Mouse (Mus musculus): ENCODE results near the gene Cldn14. TPM values are rescaled to one million over a fixed set of nuclear protein-coding genes. Genes with fewer than 3 reads are reported as not detected.
"Not testable (repeated sequence)": the region's sequence is repeated elsewhere in the genome, so short reads cannot be mapped to it uniquely, and the experiment has no call there.

The Cldn14 gene
- polyA plus RNA-seq, 1 experiment from 2014 or later, result 2.2 TPM

DNA sequence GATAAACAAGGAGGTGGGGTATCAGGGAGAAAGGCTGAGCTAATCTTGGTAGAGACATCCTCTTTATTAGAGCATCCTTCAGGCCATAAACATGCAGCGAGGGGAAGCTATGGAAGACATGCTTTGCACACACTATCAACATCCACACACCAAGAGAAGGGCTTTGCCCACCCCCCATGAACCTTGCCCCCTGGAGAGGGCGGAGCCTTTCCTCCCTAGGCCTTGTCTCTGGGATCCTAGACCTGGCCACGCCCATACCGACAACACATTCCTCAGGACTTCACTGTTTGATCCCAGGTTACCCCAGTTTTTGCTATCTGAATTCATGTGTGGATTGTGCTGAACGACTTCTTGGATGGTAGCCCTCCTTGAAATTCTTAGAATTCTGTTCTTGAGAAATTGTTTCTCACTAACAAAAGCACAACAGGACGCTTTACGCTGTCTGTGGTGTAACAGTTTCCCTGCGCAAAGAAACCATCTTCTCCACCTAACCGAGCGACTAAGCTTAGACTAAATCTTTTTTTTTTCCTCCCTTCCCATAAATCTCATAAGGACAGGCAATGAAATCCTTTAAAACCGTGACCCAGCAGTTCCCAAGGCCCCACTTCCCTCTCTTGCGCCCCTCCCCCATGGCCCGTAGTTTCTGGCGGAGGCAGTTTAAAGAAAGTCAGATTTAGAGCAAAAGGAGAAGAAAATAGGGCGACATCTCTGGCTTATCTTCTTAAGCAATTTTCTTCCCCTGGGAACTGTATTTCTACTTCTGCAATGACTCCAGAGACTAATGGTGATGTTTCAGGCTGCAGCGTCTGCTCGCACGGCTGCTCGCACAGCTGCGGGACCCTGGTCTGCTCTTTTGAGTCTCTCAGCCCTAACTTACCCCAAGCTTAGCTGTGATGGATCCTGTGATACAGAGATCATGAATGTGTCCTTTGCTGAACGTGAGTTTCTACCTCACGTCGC is 1.7 kb downstream of the Cldn14 start:
- Histone ChIP-seq H3K4me2 (no peak overlapping the region), H3K36me3 (replicated peaks) (no peaks in the 10 kb centered on the region), H3K4me3 (replicated peaks) (no peak overlapping the region), H3K9ac (no peak overlapping the region), H3K4me1 (replicated peaks) (no peaks in the 10 kb centered on the region), H3K27ac (replicated peaks) (no peak overlapping the region), H3K27me3 (peaks cover 16% of the 10 kb centered on the region; the same call in 1 of the 2 replicates), H3K9me3 (replicated peaks) (no peaks in the 10 kb centered on the region)
- 52% methylated on average over 23 of the region's 23 CpGs for WGBS (ENCODE audit: insufficient replicate concordance)
- ATAC-seq (ENCODE audit: insufficient read depth), result no peak

DNA sequence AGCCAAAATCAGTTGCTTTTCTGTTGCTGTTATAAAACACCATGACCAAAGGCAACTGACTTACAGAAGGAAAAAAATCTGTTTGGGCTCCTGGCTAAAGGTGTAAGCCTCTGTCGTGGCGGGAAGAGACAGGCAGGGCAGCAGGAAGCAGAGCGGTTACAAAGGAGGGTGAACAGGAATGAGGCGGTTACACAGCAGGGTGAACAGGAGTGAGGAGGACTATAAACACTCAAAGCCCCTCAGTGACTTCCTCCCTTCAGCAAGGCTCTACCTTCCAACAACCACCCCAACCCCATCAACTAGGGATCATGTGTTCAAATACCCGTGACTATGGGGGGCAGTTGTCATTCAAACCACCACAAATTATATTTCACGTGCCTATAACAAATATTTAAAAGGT is 5.2 kb downstream of the Cldn14 start:
- Histone ChIP-seq H3K4me3 (replicated peaks) (no peak overlapping the region), H3K4me2 (no peak overlapping the region), H3K36me3 (replicated peaks) (no peaks in the 10 kb centered on the region), H3K27ac (replicated peaks) (no peak overlapping the region), H3K9me3 (replicated peaks) (no peaks in the 10 kb centered on the region), H3K9ac (no peak overlapping the region), H3K4me1 (replicated peaks) (no peaks in the 10 kb centered on the region), H3K27me3 (0 out of 2 replicates have a peak, but pooled peaks cover 4% of the 10 kb centered on the region)
- no peak for ATAC-seq (ENCODE audit: insufficient read depth)
- WGBS (ENCODE audit: insufficient replicate concordance), result 66% methylated on average over 6 of the region's 6 CpGs

DNA sequence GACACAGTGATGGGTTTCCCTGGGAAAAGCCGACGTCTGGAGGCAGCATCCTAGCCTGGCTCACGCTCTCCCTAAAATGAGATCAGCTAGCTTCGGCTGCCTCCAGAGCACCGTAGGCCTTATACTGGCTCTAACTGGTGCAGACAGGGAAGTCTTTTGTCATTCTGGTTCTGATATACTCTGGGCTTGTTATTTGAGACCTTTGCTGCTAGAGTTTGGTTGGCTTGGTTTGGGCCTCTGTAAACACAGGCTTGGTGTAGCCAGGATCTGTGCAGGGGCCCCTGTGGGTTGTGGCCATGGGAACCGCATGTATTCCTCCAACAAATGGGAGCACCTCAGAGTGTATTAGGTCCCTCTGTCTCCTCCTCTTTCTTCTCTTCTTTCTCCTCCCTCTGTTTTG is 7.3 kb downstream of the Cldn14 start:
- Histone ChIP-seq H3K27me3 (no peaks in the 10 kb centered on the region), H3K4me1 (replicated peaks) (no peaks in the 10 kb centered on the region), H3K27ac (replicated peaks) (no peak overlapping the region), H3K9ac (no peak overlapping the region), H3K36me3 (replicated peaks) (no peaks in the 10 kb centered on the region), H3K9me3 (replicated peaks) (no peaks in the 10 kb centered on the region), H3K4me3 (replicated peaks) (no peak overlapping the region), H3K4me2 (no peak overlapping the region)
- no peak for ATAC-seq (ENCODE audit: insufficient read depth)
- 71% methylated on average over 6 of the region's 6 CpGs for WGBS (ENCODE audit: insufficient replicate concordance)

DNA sequence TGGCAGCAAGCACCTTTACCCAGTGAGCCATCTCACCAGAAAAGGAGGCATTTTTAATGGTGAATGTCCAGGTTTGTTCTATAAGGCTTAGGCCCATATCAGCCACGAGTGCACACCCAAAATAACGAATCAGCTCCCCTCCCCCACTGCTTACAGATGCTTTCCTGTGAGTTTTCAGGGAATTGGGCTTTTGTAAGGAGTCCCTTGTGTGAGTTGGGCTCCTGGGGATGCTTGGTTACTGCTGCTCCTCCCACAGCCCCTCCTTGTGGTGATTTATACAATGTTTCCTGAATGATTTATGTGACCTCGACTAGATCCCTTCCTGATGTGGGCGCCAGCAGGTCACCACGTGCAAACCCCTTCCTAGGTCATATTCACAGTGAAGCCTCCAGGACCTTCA is 9.7 kb downstream of the Cldn14 start:
- no peak overlapping the region for H3K4me2 ChIP-seq
- ATAC-seq (ENCODE audit: insufficient read depth), result no peak
- H3K36me3 ChIP-seq (replicated peaks), result no peaks in the 10 kb centered on the region
- no peaks in the 10 kb centered on the region for H3K4me1 ChIP-seq (replicated peaks)
- H3K9me3 ChIP-seq (replicated peaks), result no peaks in the 10 kb centered on the region
- H3K4me3 ChIP-seq (replicated peaks), result no peak overlapping the region
- H3K27ac ChIP-seq (replicated peaks), result no peak overlapping the region
- WGBS (ENCODE audit: insufficient replicate concordance), result 31% methylated on average over 5 of the region's 5 CpGs
- H3K9ac ChIP-seq, result no peak overlapping the region
- H3K27me3 ChIP-seq, result no peaks in the 10 kb centered on the region

DNA sequence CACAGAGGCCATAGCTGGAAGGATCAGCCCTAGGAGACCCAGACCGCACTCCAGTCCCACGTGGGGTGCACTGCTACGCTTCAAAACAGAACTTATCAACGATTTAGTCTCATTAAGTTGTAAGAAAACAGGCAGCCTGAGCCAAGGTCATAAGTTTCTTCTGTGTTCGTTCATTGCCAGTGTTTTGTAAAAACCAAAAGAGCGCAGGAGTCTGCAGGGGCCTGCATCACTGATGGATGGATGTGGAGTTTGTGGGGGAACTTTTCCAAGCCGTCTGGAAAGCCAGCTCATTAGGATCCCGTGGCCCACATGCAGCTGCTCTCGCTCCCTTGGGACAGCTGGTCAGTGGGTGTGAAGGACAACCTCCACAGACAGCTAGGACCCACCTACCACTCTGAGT is 25.1 kb downstream of the Cldn14 start:
- no peaks in the 10 kb centered on the region for H3K9me3 ChIP-seq (replicated peaks)
- ATAC-seq (ENCODE audit: insufficient read depth), result no peak
- no peaks in the 10 kb centered on the region for H3K4me1 ChIP-seq (replicated peaks)
- 66% methylated on average over 9 of the region's 9 CpGs for WGBS (ENCODE audit: insufficient replicate concordance)
- no peaks in the 10 kb centered on the region for H3K36me3 ChIP-seq (replicated peaks)
- H3K27me3 ChIP-seq, result no peaks in the 10 kb centered on the region
- no peak overlapping the region for H3K9ac ChIP-seq
- no peak overlapping the region for H3K4me2 ChIP-seq
- H3K27ac ChIP-seq (replicated peaks), result no peak overlapping the region
- no peak overlapping the region for H3K4me3 ChIP-seq (replicated peaks)

DNA sequence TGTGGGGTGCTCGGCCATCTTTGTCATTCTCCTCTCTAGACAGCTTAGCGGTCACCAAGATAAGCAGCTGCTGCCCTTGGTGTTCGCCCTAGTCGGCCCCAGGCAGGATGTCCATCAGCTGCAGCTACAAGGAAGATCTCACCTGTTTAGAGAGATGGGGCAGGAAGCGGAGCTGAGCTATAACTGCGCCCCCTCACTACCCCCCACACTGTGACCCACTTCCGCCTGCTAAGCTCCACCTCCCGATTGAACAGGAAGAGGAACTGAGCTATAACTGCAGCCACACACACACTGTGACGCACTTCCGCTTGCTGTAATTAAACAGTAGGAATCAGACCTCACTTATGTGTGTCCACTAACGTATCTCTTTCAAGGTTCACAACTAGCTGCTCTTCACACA is 26.3 kb downstream of the Cldn14 start:
- Histone ChIP-seq H3K27ac (replicated peaks) (no peak overlapping the region), H3K4me3 (replicated peaks) (no peak overlapping the region), H3K4me1 (replicated peaks) (no peaks in the 10 kb centered on the region), H3K36me3 (replicated peaks) (no peaks in the 10 kb centered on the region), H3K9me3 (replicated peaks) (no peaks in the 10 kb centered on the region), H3K4me2 (no peak overlapping the region), H3K9ac (no peak overlapping the region), H3K27me3 (no peaks in the 10 kb centered on the region)
- 52% methylated on average over 11 of the region's 11 CpGs for WGBS (ENCODE audit: insufficient replicate concordance)
- ATAC-seq (ENCODE audit: insufficient read depth), result no peak

DNA sequence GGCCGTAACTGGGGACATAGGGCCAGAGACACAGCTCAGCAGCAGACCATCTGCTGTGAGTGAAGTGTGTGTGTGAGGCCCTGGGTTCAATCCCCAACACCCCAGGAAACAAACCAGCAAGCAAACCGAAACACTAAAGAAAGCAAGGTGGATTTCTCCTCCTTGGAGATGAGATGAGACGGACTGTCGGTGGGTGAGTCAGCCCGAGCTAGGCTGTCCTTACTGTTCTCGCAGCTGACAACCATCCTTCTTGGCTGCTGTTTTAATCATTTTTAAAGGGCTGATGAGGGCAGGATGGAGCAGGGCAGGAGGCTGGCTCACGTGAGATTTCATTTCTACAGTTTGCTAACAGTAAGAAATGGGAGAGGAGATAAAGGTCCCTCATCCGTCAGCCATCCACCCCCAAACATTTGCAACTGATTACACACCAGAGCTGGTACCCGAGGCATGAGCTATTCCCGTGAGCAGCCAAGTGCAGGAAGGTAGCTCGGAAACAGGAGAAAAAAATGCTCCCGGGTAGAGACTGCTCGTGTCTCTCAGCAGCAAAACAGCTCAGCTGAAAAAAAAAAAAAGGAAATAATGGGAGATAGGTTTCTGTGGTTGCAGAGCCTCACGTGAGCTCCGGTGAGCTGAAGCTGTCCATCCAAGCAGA is 27.3 kb downstream of the Cldn14 start:
- H3K4me1 ChIP-seq (replicated peaks), result no peaks in the 10 kb centered on the region
- no peak overlapping the region for H3K4me2 ChIP-seq
- H3K4me3 ChIP-seq (replicated peaks), result no peak overlapping the region
- 33% methylated on average over 15 of the region's 15 CpGs for WGBS (ENCODE audit: insufficient replicate concordance)
- no peak overlapping the region for H3K9ac ChIP-seq
- H3K9me3 ChIP-seq (replicated peaks), result no peaks in the 10 kb centered on the region
- no peaks in the 10 kb centered on the region for H3K27me3 ChIP-seq
- no peak overlapping the region for H3K27ac ChIP-seq (replicated peaks)
- ATAC-seq (ENCODE audit: insufficient read depth), result no peak
- H3K36me3 ChIP-seq (replicated peaks), result no peaks in the 10 kb centered on the region

DNA sequence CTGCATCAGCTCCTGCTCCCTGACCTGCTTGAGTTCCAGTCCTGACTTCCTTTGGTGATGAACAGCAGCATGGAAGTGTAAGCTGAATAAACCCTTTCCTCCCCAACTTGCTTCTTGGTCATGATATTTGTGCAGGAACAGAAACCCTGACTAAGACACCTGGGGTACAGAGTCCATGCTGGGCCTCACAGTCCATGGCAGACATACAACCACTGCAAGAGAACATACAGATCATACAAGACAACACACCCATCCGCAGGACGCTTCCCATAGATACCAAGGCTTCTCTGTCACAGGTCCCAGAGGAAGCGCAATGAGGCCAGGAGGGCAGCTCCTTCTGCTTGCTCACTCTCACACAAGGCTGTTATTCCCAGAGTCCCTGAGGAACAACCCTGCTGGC is 28.3 kb downstream of the Cldn14 start:
- H3K36me3 ChIP-seq (replicated peaks); H3K27me3 ChIP-seq; H3K9me3 ChIP-seq (replicated peaks); H3K4me2 ChIP-seq; H3K9ac ChIP-seq; H3K27ac ChIP-seq (replicated peaks); H3K4me3 ChIP-seq (replicated peaks); H3K4me1 ChIP-seq (replicated peaks); ATAC-seq (ENCODE audit: insufficient read depth): not testable (repeated sequence)
- 66% methylated on average over 3 of the region's 3 CpGs for WGBS (ENCODE audit: insufficient replicate concordance)

DNA sequence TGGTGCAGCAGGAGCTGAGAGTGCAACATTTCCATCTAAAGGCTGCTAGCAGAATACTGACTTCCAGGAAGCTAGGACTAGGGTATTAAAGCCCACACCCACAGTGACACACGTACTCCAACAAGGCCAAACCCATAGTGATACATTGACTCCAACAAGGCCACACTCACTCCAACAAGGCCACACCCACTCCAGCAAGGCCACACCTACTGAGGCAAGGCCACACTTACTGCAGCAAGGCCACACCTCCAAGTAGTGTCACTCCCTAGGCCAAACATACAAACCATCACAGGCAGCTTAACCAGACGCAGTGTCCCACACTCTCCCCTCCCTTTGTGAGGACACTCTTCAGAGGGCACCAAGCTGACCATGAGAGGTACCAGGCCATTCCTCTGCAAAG is 29.3 kb downstream of the Cldn14 start:
- no peak overlapping the region for H3K9ac ChIP-seq
- peak; percentile 25; the same call in 1 of the 2 replicates for ATAC-seq (ENCODE audit: insufficient read depth)

DNA sequence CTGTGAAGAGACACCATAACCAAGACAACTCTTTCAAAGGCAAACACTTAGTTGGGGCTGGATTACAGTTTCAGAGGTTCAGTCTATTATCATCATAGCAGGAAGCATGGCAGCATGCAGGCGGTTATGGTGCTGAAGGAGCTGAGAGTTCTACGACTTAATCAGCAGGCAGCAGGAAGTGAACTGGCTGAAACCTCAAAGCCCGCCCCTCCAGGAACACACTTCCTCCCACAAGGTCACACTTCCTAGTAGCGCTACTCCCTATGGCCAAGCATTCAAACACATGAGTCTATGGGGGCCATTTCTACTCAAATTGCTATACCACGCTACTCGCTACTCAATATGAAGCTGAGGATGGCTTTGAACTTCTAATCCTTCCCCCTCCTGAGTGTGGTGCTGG is 31.1 kb downstream of the Cldn14 start:
- WGBS (ENCODE audit: insufficient replicate concordance), result 48% methylated on average over 6 of the region's 6 CpGs
- H3K4me1 ChIP-seq (replicated peaks), result peaks cover 7% of the 10 kb centered on the region; the same call in 1 of the 2 replicates
- H3K9me3 ChIP-seq (replicated peaks), result no peaks in the 10 kb centered on the region
- H3K4me3 ChIP-seq (replicated peaks), result no peak overlapping the region
- no peak overlapping the region for H3K9ac ChIP-seq
- H3K36me3 ChIP-seq (replicated peaks), result no peaks in the 10 kb centered on the region
- H3K27me3 ChIP-seq, result no peaks in the 10 kb centered on the region
- H3K27ac ChIP-seq (replicated peaks), result no peak overlapping the region
- no peak overlapping the region for H3K4me2 ChIP-seq
- ATAC-seq (ENCODE audit: insufficient read depth), result no peak

More for the DNA sequence above, 29.3 kb downstream of the Cldn14 start:
- no peaks in the 10 kb centered on the region for H3K36me3 ChIP-seq (replicated peaks)
- H3K4me3 ChIP-seq (replicated peaks), result no peak overlapping the region
- H3K9me3 ChIP-seq (replicated peaks), result no peaks in the 10 kb centered on the region
- no peaks in the 10 kb centered on the region for H3K4me1 ChIP-seq (replicated peaks)
- WGBS (ENCODE audit: insufficient replicate concordance), result 45% methylated on average over 2 of the region's 2 CpGs
- no peak overlapping the region for H3K27ac ChIP-seq (replicated peaks)
- no peaks in the 10 kb centered on the region for H3K27me3 ChIP-seq
- H3K4me2 ChIP-seq, result no peak overlapping the region

DNA sequence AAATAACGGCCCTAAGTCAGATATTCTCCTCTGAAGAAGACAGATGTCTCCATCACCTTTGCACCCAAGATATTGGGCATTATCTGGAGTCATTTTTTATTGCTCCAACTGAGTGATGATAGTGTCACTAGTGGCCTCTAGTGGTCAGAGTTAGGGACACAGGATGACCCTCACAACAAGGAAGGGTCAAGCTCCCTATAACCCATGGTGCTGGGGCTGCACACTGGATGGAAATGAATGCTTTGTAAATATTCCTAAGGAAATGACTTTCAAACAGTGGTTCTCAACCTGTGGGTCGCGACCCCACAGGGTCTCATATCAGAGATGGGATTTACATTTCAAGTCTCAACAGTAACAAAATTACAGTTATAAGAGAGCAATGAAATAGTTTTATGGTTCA is 31.7 kb downstream of the Cldn14 start:
- Histone ChIP-seq H3K9ac (no peak overlapping the region), H3K4me3 (replicated peaks) (no peak overlapping the region), H3K27ac (replicated peaks) (no peak overlapping the region), H3K36me3 (replicated peaks) (no peaks in the 10 kb centered on the region), H3K4me2 (no peak overlapping the region), H3K27me3 (no peaks in the 10 kb centered on the region), H3K4me1 (replicated peaks) (peaks cover 7% of the 10 kb centered on the region; the same call in 1 of the 2 replicates), H3K9me3 (replicated peaks) (no peaks in the 10 kb centered on the region)
- ATAC-seq (ENCODE audit: insufficient read depth), result no peak
- WGBS (ENCODE audit: insufficient replicate concordance), result 45% methylated on average over 3 of the region's 3 CpGs
